Mouse (Mus musculus) myocyte (in vitro differentiated cells): ENCODE data around the gene Nme3.

Experiments
- E2F4 ChIP-seq: IDR thresholded peaks from one replicate; pipeline ENCODE4 v1.6.1; 2011; ENCODE audit warnings: mild to moderate bottlenecking, control low read depth, moderate library complexity; ENCODE audit not compliant: insufficient read depth
- POLR2A ChIP-seq: IDR thresholded peaks from one replicate; pipeline ENCODE4 v1.6.1; 2011; ENCODE audit warnings: low read depth, mild to moderate bottlenecking, control low read depth, moderate library complexity; ENCODE audit not compliant: insufficient read length
- POLR2AphosphoS2 ChIP-seq: IDR thresholded peaks from one replicate; pipeline ENCODE4 v1.6.1; 2011; ENCODE audit warnings: low read depth, control low read depth; ENCODE audit not compliant: insufficient read length
- TCF12 ChIP-seq: IDR thresholded peaks from one replicate; pipeline ENCODE4 v1.6.1; 2011; ENCODE audit warnings: mild to moderate bottlenecking, control low read depth; ENCODE audit not compliant: poor library complexity, insufficient read depth, severe bottlenecking
- TCF3 ChIP-seq: IDR thresholded peaks from one replicate; pipeline ENCODE4 v1.6.1; 2011; ENCODE audit warnings: low read depth, control low read depth; ENCODE audit not compliant: insufficient read length

DNA sequence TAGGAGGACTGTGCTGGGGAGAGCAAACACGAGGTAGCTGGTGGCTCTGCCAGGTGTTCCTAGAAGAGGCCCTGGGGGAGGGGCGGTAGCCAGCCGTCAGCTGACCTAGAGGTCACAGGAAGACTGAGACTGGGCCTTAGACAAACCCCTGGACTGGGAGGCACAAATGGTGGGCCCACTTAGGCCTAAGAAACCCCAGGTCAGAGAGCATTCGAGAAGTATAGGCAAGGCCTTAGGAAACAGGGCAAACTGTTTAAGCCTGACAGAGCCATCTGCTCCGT lies 18.2 kb upstream of the Nme3 start:
- TF ChIP-seq E2F4 (no peak), TCF12 (no peak), POLR2A (no peak), POLR2AphosphoS2 (no peak), TCF3 (no peak)
